Mouse (Mus musculus) adrenal gland, adult 18-20 months (tissue): ENCODE data around the gene Cbfb. TPM values are rescaled to one million over a fixed set of nuclear protein-coding genes. Genes with fewer than 3 reads are reported as not detected.
"Not testable (repeated sequence)": the region's sequence is repeated elsewhere in the genome, so short reads cannot be mapped to it uniquely, and the experiment has no call there.

Experiments
- DNase-seq, 2 experiments: peaks; one replicate each; pipeline ENCODE4 v3.0.0; 2021 to 2022; ENCODE audit warnings: low spot score in 2 of 2
- total RNA-seq, 2 experiments: library from RNA; stranded (reverse); gene quantifications; 1 replicate in 1 of 2; 2 replicates in 1 of 2; pipeline ENCODE4 v1.2.3; 2021

Cbfb gene
- total RNA-seq, 2 experiments from 2014 or later = 89.7 to 105 TPM

DNA sequence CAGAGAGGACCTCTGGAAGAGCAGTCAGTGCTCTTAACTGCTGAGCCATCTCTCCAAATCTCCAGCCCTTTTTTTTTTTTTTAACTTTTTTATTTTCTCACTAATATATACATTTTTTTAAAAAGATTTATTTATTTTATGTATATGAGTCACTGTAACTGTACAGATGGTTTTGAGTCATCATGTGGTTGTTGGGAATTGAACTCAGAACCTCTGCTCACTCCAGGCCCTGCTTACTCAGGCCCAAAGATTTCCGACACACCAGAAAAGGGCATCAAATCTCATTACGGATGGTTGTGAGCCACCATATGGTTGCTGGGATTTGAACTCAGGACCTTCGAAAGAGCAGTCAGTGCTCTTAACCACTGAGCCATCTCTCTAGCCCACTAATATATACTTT, 4.8 kb downstream of the Cbfb start:
- not testable (repeated sequence) for DNase-seq

DNA sequence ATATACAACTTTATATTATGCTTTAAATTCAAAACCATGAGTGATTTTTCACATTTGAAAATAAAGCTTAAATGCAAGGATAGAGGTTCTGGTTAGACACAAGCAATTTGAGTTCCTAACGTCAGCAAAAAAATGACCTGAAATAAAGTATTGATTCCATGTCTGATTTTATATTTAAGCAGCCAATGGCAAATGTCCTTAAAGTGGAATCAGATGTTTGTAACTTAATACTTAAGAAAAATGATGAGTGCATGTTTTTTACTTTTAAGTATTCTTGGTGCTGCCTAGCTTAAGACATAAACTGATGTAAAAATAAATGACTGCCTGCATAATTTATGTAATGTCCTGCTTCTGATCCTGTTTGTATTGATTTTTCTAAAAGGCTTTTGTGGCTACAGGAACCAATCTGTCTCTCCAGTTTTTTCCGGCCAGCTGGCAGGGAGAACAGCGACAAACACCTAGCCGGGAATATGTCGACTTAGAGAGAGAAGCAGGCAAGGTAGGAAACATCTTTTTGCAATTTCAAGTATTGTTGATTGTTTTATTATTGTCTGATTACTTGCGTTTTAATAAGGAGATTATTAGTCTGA, 7.8 kb downstream of the Cbfb start:
- DNase-seq = no peak

DNA sequence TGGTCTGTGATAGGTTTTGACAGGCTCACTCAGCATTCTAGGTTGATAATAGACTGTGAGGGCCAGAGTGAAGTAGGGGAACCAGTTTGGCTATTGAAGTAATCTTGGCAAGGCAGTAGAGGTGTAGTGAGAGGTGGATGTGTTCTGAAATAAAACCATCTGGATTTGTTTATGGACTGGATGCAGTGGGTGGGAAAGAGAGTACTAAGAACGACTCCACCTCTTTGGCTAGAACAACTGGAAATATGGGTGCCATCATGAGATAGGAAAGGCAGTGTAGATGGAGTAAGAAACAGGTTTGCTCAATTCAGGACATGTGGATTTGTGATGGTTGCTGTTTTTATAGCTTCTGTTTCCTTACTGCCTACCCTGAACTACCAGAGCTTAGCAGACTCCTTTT, 11.7 kb downstream of the Cbfb start:
- no peak for DNase-seq

DNA sequence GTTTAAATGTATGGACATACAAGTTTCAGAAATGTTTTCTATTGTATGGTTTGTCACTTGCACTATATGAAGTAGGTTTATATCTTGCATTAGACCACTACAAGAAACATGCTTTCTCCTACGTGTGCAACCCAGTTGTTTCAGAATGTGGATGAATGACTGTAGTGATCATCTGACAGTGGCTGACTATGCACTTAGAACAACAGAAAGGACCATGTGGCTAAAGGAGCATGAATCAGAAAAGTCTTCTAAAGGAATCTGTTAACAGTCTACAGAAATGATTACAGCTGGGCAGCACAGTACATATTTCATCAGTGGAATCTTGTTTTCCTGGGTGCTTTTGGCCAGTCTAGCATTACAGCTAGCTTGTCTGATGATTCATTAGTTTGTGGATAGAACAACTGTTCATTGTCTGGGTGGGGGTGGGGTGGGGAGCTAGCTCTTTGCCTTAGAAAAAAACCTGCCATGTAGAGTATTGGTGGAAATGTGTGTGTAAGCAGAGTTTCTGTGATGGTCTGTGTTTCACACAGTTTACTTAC, 16.1 kb downstream of the Cbfb start:
- DNase-seq = no peak

DNA sequence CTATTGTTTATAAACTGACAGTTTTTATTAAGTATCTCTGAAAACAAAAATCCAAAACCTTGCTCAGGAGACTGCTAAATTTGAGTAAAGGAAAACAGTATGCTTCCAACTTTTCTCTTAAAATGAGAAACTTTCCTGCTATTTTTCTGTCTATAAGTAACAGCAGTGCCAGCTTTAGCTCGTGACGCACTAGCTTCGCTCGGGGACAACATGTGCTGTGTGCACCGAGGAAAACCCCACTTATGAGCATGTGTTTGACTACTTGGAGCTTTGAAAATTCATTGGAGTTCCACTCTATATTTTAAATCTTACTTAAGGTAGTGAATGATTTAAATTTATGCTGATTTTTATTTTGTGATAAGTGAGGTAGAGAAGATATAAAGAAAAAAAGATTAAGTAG, 21.7 kb downstream of the Cbfb start:
- DNase-seq = no peak

DNA sequence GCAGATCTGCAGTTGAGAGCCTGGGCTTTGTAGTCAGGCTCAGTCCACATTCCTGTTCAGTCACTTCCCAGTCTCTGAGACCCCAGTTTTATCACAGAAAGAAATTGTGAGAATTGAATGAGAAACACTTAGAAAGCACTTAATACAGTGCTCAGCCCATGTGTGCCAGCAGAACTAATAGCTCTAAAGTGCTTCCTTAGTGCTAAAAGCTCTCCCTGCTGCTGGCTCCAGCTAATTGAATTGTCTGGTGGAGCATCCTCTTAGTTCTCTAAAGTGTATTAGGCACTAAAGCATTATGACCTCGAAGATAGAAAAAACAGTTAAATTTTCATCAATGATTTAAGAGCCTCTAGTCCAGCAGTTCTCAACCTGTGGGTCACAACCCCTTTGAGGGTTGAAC, 35.3 kb downstream of the Cbfb start:
- DNase-seq = no peak

DNA sequence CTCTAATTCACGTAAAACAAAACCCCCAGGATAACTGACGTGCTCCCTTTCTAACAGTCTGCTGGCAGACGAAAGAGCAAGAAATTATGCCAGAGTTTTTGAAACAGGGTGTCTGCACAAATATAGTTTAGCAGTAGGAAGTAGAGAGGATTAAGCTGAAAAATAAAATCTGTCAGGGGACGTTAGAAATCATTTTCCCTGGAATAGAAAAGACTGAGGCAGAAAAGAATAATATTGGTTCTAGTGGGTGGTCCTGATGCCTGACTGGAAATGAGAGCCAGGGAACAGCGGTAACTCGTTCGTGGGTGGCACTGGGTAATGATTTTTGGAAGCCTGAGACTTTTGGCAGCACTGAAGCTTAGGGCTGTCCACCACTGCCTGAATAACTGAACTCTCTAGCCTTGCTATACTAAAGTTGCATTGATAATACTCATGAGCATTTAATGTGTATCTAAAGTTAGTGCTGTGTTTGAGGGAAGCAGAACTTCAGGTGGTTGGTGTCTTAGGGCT, 36.3 kb downstream of the Cbfb start:
- no peak for DNase-seq

DNA sequence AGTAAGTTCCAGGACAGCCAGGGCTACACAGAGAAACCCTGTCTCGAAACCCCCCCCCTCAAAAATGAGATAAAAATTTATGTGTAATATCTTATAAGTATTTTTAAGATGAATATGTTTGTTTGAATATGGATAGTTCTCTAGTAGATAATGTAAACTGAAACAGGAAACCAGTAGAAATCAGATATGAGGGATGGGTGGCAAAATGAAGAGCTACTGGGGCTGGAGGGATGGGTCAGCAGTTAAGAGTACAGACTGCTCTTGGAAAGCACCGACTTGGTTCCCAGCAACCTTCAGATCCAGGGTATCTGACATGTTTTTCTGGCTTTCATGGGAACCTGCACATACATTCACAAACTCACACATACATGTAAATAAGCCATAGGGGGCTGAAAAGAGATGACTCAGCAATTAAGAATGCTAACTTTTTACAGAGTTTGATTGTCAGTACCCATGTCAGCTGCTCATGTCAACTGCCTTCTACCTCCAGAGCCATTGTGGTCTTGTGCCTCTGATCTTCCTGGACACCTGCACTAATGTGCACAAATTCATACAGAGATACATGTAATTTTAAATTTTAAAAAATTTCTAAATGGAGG, 37.3 kb downstream of the Cbfb start:
- DNase-seq = no peak

DNA sequence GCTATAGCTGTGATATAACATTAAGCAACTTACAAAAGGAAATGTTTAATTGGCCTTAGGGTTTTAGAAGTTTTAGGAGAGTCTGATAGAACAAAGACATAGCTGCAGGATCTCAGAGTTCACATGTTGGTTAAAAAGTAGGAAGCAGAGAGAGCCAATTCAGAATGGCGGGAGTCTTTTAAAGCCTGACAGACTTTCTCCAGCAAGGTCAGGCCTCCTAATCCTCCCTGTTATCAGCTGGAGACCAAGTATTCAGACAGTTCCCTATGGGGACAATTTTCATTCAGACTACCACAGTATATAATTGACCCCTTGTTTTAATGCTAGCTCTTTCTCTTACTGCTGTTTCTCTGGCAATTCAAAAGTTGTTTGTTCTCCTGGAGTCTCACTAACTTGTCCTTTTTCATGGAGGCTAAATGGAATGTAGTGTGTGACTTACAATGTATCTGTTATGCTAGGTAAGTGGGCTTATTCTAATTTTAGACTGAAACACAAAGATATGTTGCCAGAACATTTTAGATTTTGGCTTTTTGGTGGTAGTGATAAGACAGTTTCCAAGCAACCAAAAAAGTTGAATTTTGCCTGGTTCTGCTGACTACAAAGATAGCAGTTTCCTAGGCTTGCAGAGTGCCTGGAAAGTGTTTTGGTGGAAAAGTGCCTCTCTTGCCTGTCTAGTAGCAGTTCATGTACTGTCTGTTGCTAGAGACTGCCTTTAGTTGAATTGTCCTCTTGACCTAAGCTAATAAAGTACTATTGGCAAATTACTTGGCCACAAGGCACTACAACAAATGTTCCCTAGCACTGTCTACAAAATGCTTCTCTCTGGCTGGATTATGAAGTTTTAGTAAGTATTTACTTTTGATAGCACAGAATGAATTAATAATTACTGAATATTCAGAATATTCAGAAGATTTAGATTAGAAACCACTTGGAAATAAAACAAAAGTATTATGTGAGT, 39.0 kb downstream of the Cbfb start:
- DNase-seq = no peak

DNA sequence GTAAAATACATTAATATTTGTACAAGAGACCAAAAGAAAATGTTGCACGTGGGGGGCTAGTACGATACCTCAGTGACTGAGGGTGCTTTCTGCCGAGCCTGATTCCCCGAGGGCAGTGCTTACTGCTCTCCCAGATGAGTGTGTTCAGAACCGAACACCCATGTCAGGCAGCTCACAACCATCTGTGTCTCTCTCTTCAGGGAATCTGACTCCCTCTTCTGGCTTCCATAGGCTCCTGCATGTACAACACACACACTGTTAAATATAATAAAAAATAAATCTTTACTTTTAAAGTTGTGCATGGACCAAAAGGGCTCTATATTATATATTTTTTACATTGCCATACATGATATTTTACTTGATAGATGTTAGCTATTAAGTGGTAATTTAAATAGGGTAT, 43.6 kb downstream of the Cbfb start:
- no peak for DNase-seq

DNA sequence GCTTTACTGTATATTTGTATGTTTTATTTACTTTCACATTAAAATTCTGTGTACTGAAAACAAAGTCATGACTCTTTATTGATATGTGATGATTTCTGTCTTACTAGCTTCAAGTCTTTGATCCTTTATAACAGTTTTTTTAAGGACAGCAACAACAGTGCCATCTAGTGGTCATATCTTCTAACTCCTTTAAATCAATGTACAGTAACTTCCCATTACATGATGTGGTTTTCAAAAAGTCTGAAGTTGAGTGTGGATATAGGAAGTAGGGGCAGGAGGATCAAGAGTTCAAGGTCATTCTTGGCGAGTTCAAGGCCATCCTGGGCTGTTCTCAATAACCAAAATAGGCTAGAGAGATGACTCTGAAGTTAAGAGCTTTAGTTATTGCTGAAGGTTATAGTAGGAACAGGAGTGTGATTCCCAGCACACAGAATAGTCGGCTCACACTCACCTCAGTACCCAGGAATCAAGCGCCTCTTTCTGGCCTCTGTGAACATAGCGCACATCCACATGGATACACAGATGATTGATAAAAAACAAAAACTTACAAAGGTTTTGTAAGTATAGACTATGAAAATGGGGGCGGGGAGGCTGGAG, 47.5 kb downstream of the Cbfb start:
- no peak for DNase-seq

DNA sequence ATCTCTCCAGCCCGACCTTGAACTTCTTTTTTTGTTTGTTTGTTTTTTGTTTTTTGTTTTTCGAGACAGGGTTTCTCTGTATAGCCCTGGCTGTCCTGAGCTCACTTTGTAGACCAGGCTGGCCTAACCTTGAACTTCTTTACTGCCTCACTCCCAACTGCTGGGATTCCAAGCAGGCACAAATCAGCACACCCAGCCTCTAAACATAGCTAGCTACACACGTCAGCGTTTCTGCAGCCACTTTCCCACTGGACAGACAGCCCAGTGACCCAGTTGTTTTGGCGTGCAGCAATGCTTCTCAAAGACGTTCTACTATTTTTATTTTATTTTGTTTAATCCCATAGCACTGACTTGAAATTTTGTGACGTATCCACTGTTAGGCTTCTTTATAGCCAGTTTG, 53.4 kb downstream of the Cbfb start:
- DNase-seq = no peak

DNA sequence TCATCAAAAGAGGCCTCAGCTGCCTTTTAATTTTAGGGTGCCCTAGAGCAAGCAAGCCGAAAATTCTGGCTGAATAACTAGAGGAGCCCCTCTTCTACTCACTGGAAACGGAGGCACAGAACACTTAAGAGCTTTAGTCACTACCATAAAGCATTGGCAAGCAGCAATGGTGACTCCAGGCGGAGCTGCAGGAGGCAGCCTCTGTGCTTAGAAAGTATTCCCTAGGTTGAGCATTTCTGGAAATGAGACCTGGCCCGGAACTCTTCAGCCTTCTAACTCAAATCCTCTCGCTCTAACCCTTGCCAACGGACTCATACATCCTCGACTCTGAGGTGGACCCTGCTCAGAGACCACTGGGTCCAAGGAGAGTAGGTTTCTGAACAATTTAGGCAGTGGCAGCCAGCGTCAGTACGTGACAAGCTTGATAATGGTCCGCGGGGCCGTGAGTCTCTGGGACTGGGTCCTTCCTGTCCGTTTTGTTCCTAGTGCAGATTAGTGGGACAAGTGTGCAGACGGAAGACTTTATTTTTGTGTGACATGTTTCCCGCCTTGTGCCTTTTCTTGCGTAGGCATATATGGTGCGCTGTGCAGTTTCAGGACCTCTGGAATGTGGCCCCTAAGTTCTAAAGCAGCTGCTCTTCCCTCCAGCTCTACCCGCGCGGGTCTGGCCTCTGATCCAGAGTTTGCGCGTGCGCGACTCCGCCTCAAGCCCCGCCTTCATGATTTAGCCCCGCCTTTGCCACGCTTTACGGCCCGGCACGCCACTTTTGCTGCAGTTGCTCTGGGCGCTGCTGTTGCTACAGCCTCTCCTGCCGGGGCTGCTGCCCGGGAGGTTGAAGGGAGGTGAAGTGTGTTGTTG, 54.2 kb downstream of the Cbfb start, which contains the start of gene D230025D16Rik:
D230025D16Rik (plus strand) TSS at position 733 of the 859 bp plus-strand sequence.
- DNase-seq = peak; percentile 97 to 98

DNA sequence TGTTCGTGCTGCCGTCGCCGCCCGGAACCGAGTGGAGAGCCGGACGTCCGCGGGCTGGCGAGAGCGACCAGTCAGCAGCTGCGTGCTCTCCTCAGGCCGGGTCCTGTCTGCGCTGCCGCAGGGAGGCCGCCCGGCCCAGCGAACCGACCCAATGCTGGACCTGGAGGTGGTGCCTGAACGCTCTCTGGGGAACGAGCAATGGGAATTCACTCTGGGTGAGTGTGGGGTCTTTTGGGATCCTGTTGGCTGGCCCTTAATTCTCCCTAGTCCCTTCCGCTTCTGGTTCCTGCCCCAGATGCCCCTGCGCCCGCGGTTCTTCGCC, 54.8 kb downstream of the Cbfb start:
- DNase-seq = no peak

DNA sequence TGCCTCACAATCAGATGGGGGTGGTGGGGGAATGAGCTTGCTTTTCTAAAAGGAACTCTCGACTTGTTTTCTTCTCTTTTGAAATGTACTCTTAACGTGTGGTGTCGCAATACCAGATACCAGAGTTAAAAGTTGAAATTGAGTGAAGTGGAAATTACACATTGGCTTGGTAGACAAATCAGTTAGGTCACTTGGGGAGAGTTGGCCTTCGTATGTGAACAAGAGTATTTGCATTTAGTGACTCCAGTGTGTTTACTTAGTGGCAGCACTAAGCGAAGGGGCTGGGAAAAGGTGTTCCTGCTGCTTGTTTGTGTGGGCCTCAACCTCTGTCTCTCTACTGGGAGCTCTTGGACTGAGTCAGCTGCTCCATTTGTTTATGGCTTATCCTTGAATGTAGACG, 55.4 kb downstream of the Cbfb start:
- no peak for DNase-seq

DNA sequence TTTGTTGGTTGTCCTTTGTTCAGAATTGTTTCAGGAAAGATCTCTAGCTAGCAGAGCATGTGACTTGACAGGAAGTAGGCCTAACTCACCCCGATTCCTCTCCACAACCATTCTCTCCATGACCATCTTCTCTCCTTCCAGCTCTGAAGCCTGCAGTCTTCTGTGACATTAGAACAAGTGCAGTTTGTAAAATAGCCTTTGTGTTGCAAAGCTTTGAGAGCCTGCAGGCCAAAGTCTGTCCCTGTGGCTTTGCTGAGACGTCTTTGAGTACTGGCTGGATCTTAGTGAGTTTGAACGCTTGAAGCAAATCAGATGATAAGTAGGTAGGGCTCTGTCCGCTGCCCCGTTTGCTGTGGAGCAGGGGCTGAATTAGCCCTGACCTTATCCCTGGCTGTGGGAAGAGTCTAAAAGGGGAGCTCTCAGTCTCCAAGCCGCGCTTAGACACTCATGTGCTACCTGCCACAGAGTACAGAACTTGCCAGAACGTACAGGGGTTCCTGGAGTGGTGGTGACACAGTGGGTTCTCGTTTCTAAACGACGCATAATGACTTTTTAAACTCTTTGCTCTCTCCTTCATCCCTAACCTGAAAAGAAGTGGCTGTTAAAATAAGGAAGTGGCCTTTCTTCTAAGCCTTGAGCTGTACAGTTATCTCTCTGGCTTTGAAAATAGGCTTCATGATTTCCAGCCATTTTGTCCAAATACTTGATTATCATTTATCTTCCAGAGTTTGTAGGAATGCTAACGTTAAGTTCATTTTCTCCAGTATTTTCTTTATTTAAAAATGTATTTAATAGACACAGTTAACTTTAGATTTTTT, 61.2 kb downstream of the Cbfb start:
- DNase-seq = no peak

DNA sequence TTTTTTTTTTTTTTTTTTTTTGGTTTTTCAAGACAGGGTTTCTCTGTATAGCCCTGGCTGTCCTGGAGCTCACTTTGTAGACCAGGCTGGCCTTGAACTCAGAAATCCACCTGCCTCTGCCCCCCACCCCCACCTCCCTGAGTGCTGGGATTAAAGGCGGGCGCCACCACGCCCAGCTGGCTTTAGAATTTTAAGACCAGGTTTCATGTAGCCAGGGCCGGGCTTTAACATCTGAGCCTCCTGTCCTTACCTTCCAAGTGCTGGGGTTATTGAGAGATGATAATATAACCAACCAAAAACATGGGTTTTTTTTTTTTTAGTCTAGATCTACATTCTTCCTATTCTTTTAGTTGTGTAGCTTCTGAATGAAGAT, 61.8 kb downstream of the Cbfb start:
- not testable (repeated sequence) for DNase-seq

DNA sequence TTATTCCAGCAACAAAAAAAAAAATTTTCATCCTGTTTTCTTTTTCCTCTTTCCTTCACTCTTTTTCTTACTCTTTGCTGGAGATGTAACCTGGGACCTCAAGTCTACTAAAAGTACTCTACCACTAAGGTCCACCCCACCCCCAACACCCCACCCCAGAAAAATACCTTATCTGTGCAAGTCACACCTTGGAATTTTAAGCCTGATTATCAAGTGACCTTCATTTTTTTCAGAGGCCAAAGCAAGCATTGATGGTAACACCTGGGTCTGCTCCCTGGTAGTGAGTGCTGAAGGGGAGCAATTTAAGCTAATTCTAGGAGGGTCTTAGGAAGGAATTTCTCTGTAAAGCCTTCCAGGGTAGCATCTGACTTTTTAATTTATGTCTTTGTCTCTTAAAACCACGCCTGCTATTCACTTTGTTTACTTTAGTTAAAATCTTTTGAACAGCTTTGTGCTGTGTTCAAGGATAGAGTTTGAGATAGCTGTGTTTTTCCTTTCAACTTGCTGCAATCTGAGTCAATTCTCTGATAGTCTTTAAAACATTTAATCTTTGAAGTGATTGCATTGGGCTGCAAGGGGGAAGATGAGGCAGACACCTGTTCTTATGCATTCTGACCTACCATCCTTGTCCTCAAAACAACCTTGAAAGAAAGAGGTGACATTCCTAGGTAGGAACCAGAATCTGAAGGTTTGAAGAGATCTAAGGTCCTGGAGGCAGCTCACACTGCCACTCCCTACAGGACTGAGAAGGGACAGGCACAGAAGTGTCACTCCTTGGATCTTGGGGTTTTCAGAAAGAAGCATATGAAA, 62.9 kb downstream of the Cbfb start:
- DNase-seq = no peak

DNA sequence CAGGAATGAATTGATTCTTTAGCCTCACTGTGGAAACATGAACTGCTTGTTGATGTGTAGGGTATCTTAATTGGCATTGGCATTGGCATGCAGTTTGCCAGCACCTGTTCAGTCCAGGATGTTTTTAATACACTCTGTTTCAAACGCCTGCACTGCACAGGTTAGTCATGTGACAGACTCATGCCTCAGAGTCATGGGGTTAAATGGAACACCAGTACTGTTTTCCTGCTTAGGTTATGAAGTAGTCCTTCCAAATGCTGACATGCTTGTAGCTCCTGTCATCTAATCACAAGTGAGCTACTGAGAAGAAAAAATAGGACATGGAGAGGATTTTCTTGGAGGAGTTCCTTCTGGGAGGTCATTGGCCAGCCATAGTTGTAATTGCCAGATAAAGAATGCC, 64.7 kb downstream of the Cbfb start:
- DNase-seq = no peak
